Mouse (Mus musculus) cerebellum, adult 11 months (tissue): ENCODE results near the gene Ndufa4l2.

Experiments used
- DNase-seq: peaks from one replicate; pipeline ENCODE4 v3.0.0; 2022

The Ndufa4l2 gene

GRCm38 (mm10) chr10:127527481-127527880, 12.7 kb downstream of the Ndufa4l2 start:
- no peak for DNase-seq

GRCm38 (mm10) chr10:127530945-127531344, 16.2 kb downstream of the Ndufa4l2 start:
- DNase-seq: no peak

- DNase-seq: no peak
Measured at GRCm38 (mm10) chr10:127531548-127531947, 16.8 kb downstream of the Ndufa4l2 start.

- no peak for DNase-seq
Measured at GRCm38 (mm10) chr10:127534036-127534928, 19.5 kb downstream of the Ndufa4l2 start, which contains the start of gene Nxph4. Gene Nxph4, minus strand, starts transcription at chr10:127534559.

- DNase-seq: no peak
Measured at GRCm38 (mm10) chr10:127534929-127535384, 20.2 kb downstream of the Ndufa4l2 start.

GRCm38 (mm10) chr10:127536586-127537314, 22.0 kb downstream of the Ndufa4l2 start:
- no peak for DNase-seq

GRCm38 (mm10) chr10:127537854-127538583, 23.3 kb downstream of the Ndufa4l2 start:
- DNase-seq: peak; percentile 84

GRCm38 (mm10) chr10:127541510-127541909, 26.7 kb downstream of the Ndufa4l2 start:
- no peak for DNase-seq

GRCm38 (mm10) chr10:127542084-127542483, 27.3 kb downstream of the Ndufa4l2 start:
- DNase-seq: peak; percentile 60

GRCm38 (mm10) chr10:127542720-127543119, 28.0 kb downstream of the Ndufa4l2 start:
- no peak for DNase-seq

GRCm38 (mm10) chr10:127543916-127544315, 29.1 kb downstream of the Ndufa4l2 start:
- no peak for DNase-seq

GRCm38 (mm10) chr10:127544375-127544774, 29.6 kb downstream of the Ndufa4l2 start:
- DNase-seq: no peak

- DNase-seq: no peak
Measured at GRCm38 (mm10) chr10:127546505-127546904, 31.7 kb downstream of the Ndufa4l2 start.

GRCm38 (mm10) chr10:127548236-127548635, 33.5 kb downstream of the Ndufa4l2 start:
- DNase-seq: no peak

- DNase-seq: no peak
Measured at GRCm38 (mm10) chr10:127549892-127550291, 35.1 kb downstream of the Ndufa4l2 start.

- DNase-seq: no peak
Measured at GRCm38 (mm10) chr10:127555703-127556102, 40.9 kb downstream of the Ndufa4l2 start.

- DNase-seq: no peak
Measured at GRCm38 (mm10) chr10:127557397-127557796, 42.6 kb downstream of the Ndufa4l2 start.

- DNase-seq: no peak
Measured at GRCm38 (mm10) chr10:127561145-127561544, 46.4 kb downstream of the Ndufa4l2 start.

GRCm38 (mm10) chr10:127563840-127564239, 49.1 kb downstream of the Ndufa4l2 start:
- no peak for DNase-seq

- no peak for DNase-seq
Measured at GRCm38 (mm10) chr10:127564301-127564700, 49.5 kb downstream of the Ndufa4l2 start.
